Mouse (Mus musculus) testis, adult 2 months (tissue): ENCODE results near the gene Acads. TPM values are rescaled to one million over a fixed set of nuclear protein-coding genes. Genes with fewer than 3 reads are reported as not detected.
"Not testable (repeated sequence)": the region's sequence is repeated elsewhere in the genome, so short reads cannot be mapped to it uniquely, and the experiment has no call there.

Experiments used
- H3K27ac ChIP-seq: fragments of 200-500 bp; 2 replicates; pipeline ENCODE4 v1.5.1; 2012; ENCODE audit warnings: low read depth, low read length; ENCODE audit not compliant: control insufficient read depth, insufficient read depth
- H3K27me3 ChIP-seq: fragments of 200-500 bp; 2 replicates; pipeline ENCODE4 v1.6.1; 2012; ENCODE audit warnings: mild to moderate bottlenecking, low read length, moderate library complexity; ENCODE audit not compliant: control insufficient read depth, insufficient read depth
- H3K36me3 ChIP-seq: fragments of 200-500 bp; 2 replicates; pipeline ENCODE4 v1.6.1; 2012; ENCODE audit warnings: mild to moderate bottlenecking, low read length; ENCODE audit not compliant: control insufficient read depth, insufficient read depth
- H3K4me1 ChIP-seq: fragments of 200-500 bp; 2 replicates; pipeline ENCODE4 v1.6.1; 2012; ENCODE audit warnings: low read length; ENCODE audit not compliant: control insufficient read depth, insufficient read depth
- H3K4me3 ChIP-seq: fragments of 200-500 bp; 2 replicates; pipeline ENCODE4 v1.5.1; 2012; ENCODE audit warnings: low read depth, mild to moderate bottlenecking, low read length, moderate library complexity, mixed read lengths; ENCODE audit not compliant: control insufficient read depth
- CTCF ChIP-seq: fragments of 200-500 bp; IDR thresholded peaks from 2 replicates; pipeline ENCODE4 v1.5.1; 2012; ENCODE audit warnings: low read depth, mild to moderate bottlenecking, inconsistent platforms, low read length, moderate library complexity; ENCODE audit not compliant: control insufficient read depth, insufficient read depth, insufficient replicate concordance
- POLR2A ChIP-seq: fragments of 200-500 bp; IDR thresholded peaks from 2 replicates; pipeline ENCODE4 v1.6.1; 2012; ENCODE audit warnings: low read depth, mild to moderate bottlenecking, inconsistent platforms, low read length, moderate library complexity; ENCODE audit not compliant: control insufficient read depth
- polyA plus RNA-seq: library from polyadenylated mRNA; depleted of rRNA; stranded (reverse); fragments of >200 nt; gene quantifications from 2 replicates; pipeline ENCODE4 v1.2.3, GENCODE M21; 2012

The Acads gene
- polyA plus RNA-seq, 1 experiment, result 12.1 TPM

DNA sequence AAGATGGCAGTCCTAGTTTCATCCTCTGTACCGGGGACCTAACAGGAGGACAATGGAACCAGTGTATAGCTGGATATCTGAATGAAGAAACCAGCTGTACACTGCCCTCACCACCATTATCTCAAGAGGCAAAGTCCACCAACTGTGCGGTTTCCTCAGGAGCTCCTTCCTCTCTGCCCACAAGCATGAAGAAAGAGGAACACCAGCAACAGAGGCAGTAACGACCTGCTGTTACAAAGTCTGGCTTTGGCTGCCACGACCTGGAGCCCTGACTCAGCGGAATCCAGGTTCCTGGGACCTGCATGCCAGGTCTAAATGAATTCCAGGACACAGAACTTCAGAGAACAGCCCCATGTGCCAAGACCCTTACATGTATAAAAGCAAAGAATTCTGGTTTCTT, 36.7 kb upstream of the Acads start:
- TF ChIP-seq CTCF (no peak), POLR2A (no peak)
- Histone ChIP-seq H3K4me3 (peak overlapping the region; percentile 42), H3K27me3 (no peaks in the 10 kb centered on the region), H3K36me3 (no peaks in the 10 kb centered on the region; the same call in 1 of the 2 replicates), H3K27ac (peak overlapping the region; percentile 3; the same call in 1 of the 2 replicates), H3K4me1 (peaks cover 26% of the 10 kb centered on the region)

DNA sequence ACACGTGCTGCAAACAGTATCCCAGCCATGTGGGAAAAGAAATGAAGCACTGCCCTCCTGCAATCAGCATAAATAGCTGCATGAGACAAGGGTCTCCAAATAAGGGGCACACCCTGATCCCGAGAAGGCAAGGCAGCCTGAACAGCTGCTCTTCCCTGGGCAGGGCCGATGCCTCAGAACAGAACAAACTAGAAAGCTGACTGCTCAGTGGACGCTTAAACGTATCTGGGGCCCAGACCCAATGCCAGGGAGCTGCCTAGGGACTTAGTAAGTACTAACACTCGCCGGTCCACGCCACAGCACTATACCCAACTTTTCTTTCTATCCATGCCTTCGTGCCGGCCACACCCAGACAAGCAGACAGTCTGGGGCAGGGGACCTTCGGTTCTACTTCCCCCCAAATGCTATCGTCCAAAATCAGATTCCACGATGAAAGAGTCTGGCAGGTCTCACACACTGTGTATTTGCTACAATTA, 36.0 kb upstream of the Acads start:
- TF ChIP-seq POLR2A, result no peak
- no peak for TF ChIP-seq CTCF
- peak overlapping the region; percentile 42 for H3K4me3 ChIP-seq
- H3K27me3 ChIP-seq, result no peaks in the 10 kb centered on the region
- H3K36me3 ChIP-seq, result peaks cover 1% of the 10 kb centered on the region
- H3K4me1 ChIP-seq, result peaks cover 23% of the 10 kb centered on the region
- 0 out of 2 replicates have a peak overlapping the region, but pooled peaks have one; percentile 3 for H3K27ac ChIP-seq

DNA sequence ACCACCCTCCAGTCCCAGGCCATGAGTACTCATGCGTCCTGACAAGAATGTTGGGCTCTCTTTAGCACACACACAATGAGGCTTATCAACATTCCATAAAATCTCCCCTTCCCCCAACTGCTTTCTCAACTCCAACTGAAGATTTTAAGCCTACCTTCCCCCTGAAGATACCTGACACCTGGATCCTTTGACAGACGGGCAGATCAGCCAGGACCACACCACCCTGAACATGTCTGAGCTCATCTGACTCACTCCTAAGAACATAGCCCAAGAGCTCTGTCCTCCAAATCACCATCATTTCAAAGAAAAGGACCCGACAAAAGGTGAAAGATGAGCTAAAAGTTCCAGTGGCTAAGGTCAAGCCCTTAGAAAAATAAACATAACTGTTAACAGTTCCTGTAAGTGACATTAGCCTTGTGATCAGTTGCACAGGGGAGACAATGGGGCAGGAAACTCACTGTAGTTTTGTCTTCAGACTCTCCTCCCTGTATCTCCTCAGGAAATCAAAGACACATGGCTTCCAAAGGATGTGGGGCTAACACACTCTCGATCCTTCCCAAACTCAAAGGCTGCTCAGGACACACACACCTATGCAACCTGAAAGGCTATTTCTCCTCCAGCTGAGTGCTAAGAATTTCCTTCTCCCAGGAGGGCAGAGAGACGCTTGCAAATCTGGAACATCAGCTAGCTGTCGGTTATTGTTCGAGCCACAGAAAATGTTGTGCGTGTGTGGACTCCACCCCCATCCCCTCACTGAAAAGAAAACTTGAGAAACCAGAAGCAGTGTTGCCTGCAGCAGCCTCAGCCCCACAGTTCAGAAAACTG, 33.2 kb upstream of the Acads start:
- no peak overlapping the region for H3K4me3 ChIP-seq
- H3K27me3 ChIP-seq, result no peaks in the 10 kb centered on the region
- TF ChIP-seq CTCF (no peak), POLR2A (no peak)
- peaks cover 22% of the 10 kb centered on the region for H3K4me1 ChIP-seq
- H3K27ac ChIP-seq, result no peak overlapping the region
- H3K36me3 ChIP-seq, result peaks cover 1% of the 10 kb centered on the region

GRCm38 (mm10) chr5:115151457-115151856, 32.3 kb upstream of the Acads start:
- peaks cover 1% of the 10 kb centered on the region for H3K36me3 ChIP-seq

GRCm38 (mm10) chr5:115150991-115151390, 31.8 kb upstream of the Acads start:
- Histone ChIP-seq H3K27ac (no peak overlapping the region), H3K36me3 (peaks cover 1% of the 10 kb centered on the region), H3K27me3 (no peaks in the 10 kb centered on the region), H3K4me1 (peaks cover 15% of the 10 kb centered on the region), H3K4me3 (no peak overlapping the region)
- TF ChIP-seq POLR2A (no peak), CTCF (no peak)

More at GRCm38 (mm10) chr5:115151457-115151856, 32.3 kb upstream of the Acads start:
- no peaks in the 10 kb centered on the region for H3K27me3 ChIP-seq
- H3K4me1 ChIP-seq, result peaks cover 16% of the 10 kb centered on the region
- no peak overlapping the region for H3K4me3 ChIP-seq
- H3K27ac ChIP-seq, result no peak overlapping the region
- no peak for TF ChIP-seq POLR2A
- TF ChIP-seq CTCF, result no peak

DNA sequence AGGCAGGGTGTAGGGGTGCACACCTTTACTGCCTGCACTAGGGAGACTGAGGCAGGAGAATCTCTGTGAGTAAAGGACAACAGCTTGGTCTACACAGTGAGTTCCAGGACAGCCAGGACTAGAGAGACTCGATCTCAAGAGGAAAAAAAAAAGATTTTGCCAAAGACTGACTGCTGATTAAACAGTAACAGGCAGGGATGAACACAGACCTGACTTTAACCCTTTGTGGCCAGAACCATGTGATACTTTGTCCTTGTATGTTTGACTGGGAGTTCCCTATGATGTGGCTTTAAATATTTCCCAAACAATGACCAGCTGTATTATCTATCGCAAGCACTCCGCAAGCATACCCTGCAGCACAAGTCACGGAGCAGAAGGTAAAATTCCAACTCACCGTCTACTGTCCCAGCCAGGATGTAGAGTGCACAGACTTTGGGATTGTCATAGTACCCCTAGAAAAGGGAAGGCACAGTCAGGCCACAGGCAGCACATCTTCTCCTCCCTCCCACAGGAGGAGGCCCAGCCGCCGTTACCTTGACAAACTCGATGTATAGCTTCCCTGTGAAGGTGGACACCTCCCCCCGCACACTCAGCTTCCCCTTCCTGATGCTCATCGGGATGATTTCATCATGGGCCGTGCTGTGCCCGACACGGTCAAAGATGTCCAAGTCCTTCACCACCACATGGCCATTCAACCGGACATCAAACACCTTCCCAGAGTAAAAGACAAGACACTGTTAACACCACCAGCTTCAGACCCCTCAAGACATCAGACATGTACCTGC, 30.7 kb upstream of the Acads start:
- Histone ChIP-seq H3K27ac (no peak overlapping the region), H3K4me3 (no peak overlapping the region), H3K27me3 (no peaks in the 10 kb centered on the region), H3K4me1 (peaks cover 5% of the 10 kb centered on the region; the same call in 1 of the 2 replicates), H3K36me3 (peaks cover 1% of the 10 kb centered on the region)
- TF ChIP-seq POLR2A, result no peak
- no peak for TF ChIP-seq CTCF

- H3K4me1 ChIP-seq, H3K27ac ChIP-seq, H3K36me3 ChIP-seq, H3K4me3 ChIP-seq, H3K27me3 ChIP-seq: not testable (repeated sequence)
Observed at GRCm38 (mm10) chr5:115148872-115149271, 29.7 kb upstream of the Acads start.
